Mouse (Mus musculus) heart, adult 2 months (tissue): ENCODE results near the gene Osbpl10.

Experiments used
- CTCF ChIP-seq: fragments of 200-600 bp; IDR thresholded peaks from 2 replicates; pipeline ENCODE4 v1.8.1; 2022; ENCODE audit warnings: antibody characterized with exemption, mild to moderate bottlenecking, moderate library complexity
- POLR2A ChIP-seq: fragments of 200-500 bp; IDR thresholded peaks from 2 replicates; pipeline ENCODE4 v1.6.1; 2011; ENCODE audit warnings: mild to moderate bottlenecking, low read depth, low read length, control low read depth; ENCODE audit not compliant: insufficient read depth

- no peak for TF ChIP-seq CTCF
- no peak for TF ChIP-seq POLR2A
Measured at GRCm38 (mm10) chr9:115210535-115210934, 232.2 kb downstream of the Osbpl10 start.
